Mouse (Mus musculus) fat pad, adult 2 months (tissue): ENCODE results near the gene Rfpl4.
"Not testable (repeated sequence)": the region's sequence is repeated elsewhere in the genome, so short reads cannot be mapped to it uniquely, and the experiment has no call there.

Source experiments
- DNase-seq: peaks from one replicate; pipeline ENCODE4 v3.0.0-alpha.2; 2011; ENCODE audit warnings: low read depth, low spot score; ENCODE audit errors: extremely low read depth

Gene Rfpl4

DNA sequence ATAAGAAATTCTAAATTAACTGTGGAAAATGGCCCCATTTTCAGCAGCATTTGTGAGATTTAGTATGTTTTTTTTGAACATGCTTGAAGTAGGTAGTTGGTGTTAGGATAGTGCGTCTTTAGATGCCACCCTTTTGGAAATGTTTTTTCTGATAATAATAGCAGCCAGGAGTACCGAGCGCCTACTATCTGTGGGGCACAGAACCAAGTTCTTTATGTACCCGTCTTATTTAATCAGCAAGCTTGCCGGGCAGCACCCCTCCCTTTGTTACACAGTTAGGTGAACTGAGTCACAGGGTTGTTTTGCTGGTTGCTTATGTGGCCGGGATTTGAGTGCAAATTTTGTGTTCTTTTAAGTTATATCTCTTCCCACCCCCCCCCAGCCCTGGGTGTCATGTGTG is 35.5 kb downstream of the Rfpl4 start:
- DNase-seq, result no peak

- no peak for DNase-seq
Measured at GRCm38 (mm10) chr7:5080815-5081214, 35.9 kb downstream of the Rfpl4 start.

- no peak for DNase-seq
Measured at GRCm38 (mm10) chr7:5080010-5080751, 36.6 kb downstream of the Rfpl4 start, which contains the start of gene Epn1. TSS of gene Epn1 (plus strand) at chr7:5080235.

GRCm38 (mm10) chr7:5079365-5080009 is 37.3 kb downstream of the Rfpl4 start:
- DNase-seq, result not testable (repeated sequence)

DNA sequence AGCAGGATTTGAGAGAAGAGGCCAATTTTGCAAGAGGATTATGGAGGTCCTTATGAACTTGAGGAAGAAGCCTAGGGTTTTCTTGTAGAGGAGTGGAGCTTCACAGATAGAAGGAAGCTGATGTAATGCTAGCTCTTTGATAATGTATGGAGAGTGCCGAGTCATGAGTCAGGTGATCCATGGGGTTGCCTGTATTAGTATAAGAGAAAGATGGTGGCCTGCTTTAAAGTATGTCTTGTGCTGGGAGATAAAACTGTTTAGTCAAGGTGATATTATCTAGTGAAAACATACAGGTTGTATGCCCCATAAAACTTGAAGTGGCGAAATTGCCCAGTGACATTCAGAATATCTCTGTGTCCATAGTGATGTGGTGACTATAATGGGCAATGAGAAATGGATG is 39.8 kb downstream of the Rfpl4 start:
- no peak for DNase-seq

DNA sequence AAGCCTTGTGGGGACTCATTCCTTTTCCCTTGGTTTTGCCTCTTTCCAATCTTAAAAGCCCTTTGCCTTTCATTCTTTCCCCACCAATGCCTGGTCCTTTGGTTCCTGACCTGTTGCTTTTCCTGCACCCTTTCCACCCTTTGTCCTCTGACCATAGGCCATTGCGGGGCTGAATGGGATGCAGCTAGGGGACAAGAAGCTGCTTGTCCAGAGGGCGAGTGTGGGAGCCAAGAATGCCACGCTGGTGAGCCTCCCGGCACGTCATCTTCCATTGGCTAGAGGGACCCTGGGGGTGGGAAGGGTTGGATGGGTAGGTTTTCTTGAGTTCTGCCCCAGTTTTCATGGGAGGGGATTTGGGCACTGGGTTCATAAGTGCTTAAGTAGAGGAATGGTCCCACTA is 41.8 kb downstream of the Rfpl4 start:
- DNase-seq, result no peak

DNA sequence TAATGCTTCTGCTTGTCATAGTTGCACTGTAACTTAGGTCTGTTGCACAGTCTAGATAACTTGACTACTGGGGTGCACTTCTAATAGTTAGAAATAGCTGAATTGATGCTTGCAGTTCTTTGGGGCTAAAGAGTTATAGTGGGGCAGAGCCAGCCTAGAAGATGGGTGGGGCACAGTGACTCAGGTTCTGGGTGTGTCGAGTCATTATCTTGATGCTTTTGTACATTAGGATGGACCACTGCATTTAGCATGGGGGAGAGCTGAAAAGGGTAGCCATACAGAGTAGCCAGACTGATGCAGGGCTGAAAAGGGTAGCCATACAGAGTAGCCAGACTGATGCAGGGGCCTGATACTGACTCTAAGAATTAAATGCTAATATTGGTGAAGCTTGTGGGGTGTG is 43.2 kb downstream of the Rfpl4 start:
- DNase-seq, result no peak

GRCm38 (mm10) chr7:5064886-5065285 is 51.9 kb downstream of the Rfpl4 start:
- no peak for DNase-seq

DNA sequence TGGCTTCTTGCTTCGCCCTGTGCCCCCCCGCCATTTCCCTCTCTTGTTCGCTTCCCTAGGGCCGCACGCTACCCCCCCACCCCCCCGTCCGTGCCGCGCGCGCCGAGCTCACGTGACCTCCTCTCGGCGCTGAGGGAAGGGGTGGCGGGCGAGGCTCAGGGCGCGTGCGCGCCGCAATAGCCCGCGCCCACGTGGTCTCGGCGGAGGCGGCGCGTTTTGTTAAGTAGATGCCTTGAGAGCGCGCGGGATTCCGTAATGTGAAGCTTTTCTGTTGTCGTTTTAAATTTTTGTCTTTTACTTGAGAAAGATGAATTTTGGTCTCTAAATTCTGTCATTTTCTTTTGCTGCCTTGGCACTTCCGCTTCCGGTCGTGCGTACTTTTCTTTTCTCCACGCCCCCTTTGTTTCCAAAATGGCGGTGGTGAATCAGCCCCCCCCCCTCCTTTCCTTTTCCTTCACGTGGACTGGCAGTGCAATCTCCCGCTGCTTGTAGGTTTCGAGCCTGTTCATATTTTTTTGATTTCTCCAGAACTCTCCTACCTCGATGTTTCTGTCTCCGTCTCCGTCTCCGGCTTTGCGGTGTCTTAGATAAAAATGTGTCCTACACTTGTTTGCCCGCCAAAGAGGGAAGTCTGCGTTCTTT is 54.3 kb downstream of the Rfpl4 start:
- no peak for DNase-seq

DNA sequence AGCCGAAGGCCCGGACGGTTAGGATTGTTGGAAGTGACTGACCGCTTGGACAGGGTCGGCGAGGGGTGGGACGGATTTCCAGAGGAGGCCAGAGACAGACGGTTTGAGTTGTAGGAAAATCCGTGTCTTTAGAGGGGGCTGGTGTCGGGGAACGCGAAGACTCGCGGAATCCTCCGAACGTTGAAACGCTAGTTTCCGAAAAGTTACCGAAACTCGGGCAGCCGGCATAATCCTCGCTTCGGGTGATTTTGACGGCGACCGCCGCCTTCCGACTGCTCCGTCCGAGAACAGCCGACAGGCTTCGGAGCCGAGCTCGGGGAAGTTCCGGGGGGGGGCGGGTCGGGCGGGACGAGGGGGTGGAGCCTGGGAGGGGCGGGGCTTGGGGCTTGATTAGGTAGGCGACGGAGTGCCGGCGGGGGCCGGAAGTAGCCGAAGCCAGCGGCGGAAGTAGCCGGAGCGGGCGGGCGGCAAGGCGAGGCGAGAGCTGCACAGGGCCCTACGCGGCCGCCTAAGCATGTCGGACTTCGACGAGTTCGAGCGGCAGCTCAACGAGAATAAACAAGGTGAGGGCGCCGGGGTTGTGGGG is 54.9 kb downstream of the Rfpl4 start, which contains the start of gene U2af2:
Gene U2af2, plus strand, starts transcription at position 370 of the 586 bp plus-strand sequence.
- DNase-seq, result peak; percentile 36

GRCm38 (mm10) chr7:5060944-5061773 is 55.6 kb downstream of the Rfpl4 start:
- DNase-seq, result peak; percentile 68

DNA sequence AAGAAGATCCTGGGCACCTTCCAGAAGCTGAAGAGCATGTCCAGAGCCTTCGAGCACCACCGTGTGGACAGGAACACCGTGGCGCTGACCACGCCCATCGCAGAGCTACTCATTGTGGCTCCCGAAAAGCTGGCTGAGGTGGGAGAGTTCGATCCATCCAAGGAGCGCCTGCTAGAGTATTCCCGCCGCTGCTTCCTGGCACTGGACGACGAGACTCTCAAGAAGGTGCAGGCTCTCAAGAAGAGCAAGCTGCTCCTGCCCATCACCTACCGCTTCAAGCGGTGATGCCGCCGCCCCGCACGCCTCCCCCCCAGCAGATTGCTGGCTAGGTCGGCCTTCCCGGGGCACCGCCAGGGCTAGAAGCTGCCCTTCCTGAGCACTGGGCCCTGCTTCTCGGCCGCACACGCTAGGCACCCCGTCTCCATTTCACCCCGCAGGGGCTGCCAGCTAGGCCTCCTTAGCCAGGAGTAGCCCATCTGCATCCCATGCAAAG is 56.5 kb downstream of the Rfpl4 start:
- DNase-seq, result no peak
